Mouse (Mus musculus) CH12.LX (cell line): ENCODE data around the gene Capza1. TPM values are rescaled to one million over a fixed set of nuclear protein-coding genes. Genes with fewer than 3 reads are reported as not detected.

Experiments used
- DNase-seq: peaks from one replicate; pipeline ENCODE4 v3.0.0-alpha.2; 2013; ENCODE audit errors: extremely low read depth
- H3K27ac ChIP-seq: 2 replicates; pipeline ENCODE4 v1.5.1; 2012; ENCODE audit warnings: low read depth, mild to moderate bottlenecking, control low read depth, moderate library complexity; ENCODE audit not compliant: insufficient read depth
- H3K27me3 ChIP-seq: replicated peaks from 2 replicates; pipeline ENCODE3; 2012; ENCODE audit warnings: inconsistent platforms
- H3K36me3 ChIP-seq, 2 experiments: replicated peaks in 1 of 2; 2 replicates each; pipeline versions ENCODE3 to v1.6.1; 2012; ENCODE audit warnings: inconsistent platforms in 1 of 2, low read length in 1 of 2, mild to moderate bottlenecking in 1 of 2, mixed read lengths in 1 of 2, moderate library complexity in 1 of 2; ENCODE audit not compliant: control insufficient read depth in 1 of 2, insufficient read depth in 1 of 2
- H3K4me1 ChIP-seq, 2 experiments: 2 replicates each; pipeline ENCODE4 v1.6.1; 2012; ENCODE audit warnings: inconsistent platforms in 1 of 2, moderate library complexity in 1 of 2; ENCODE audit not compliant: insufficient read depth in 2 of 2, control insufficient read depth in 1 of 2
- H3K4me2 ChIP-seq: 2 replicates; pipeline ENCODE4 v1.6.1; 2012; ENCODE audit warnings: low read depth, mild to moderate bottlenecking, control low read depth; ENCODE audit not compliant: poor library complexity, insufficient read depth, severe bottlenecking
- H3K4me3 ChIP-seq, 3 experiments: fragments of 150-350 bp in 1 of 3; sonication (generic) in 1 of 3; replicated peaks in 1 of 3; 2 replicates each; pipeline versions ENCODE3 to v1.5.1; 2011 to 2012; ENCODE audit warnings: low read depth in 2 of 3, low read length in 2 of 3, mild to moderate bottlenecking in 2 of 3, moderate library complexity in 2 of 3, control low read depth in 1 of 3, improper control_type of control experiment in 1 of 3, inconsistent platforms in 1 of 3, mixed read lengths in 1 of 3; ENCODE audit not compliant: poor library complexity in 1 of 3
- H3K79me2 ChIP-seq: replicated peaks from 2 replicates; pipeline ENCODE4 v1.6.1; 2012; ENCODE audit warnings: mild to moderate bottlenecking, moderate library complexity; ENCODE audit not compliant: control insufficient read depth, poor library complexity, insufficient read depth, severe bottlenecking; ENCODE audit errors: extremely low read depth
- H3K9ac ChIP-seq: 2 replicates; pipeline ENCODE4 v1.6.1; 2012; ENCODE audit warnings: low read depth, mild to moderate bottlenecking, control low read depth, moderate library complexity; ENCODE audit not compliant: insufficient read depth
- H3K9me3 ChIP-seq: replicated peaks from 2 replicates; pipeline ENCODE3; 2012; ENCODE audit warnings: low read length, inconsistent platforms, mixed read lengths
- BHLHE40 ChIP-seq: IDR thresholded peaks from 2 replicates; pipeline ENCODE4 v1.6.1; 2011; ENCODE audit warnings: mild to moderate bottlenecking, low read depth, low read length, improper control_type of control experiment
- CHD1 ChIP-seq: IDR thresholded peaks from 2 replicates; pipeline ENCODE4 v1.6.1; 2012; ENCODE audit warnings: low read depth, low read length, improper control_type of control experiment, inconsistent platforms
- CTCF ChIP-seq, 2 experiments: IDR thresholded peaks in 1 of 2; conservative IDR thresholded peaks in 1 of 2; 2 replicates each; pipeline ENCODE4 v1.5.1; 2011 to 2012; ENCODE audit warnings: low read depth in 2 of 2, low read length in 2 of 2, improper control_type of control experiment in 1 of 2, inconsistent platforms in 1 of 2, mild to moderate bottlenecking in 1 of 2, moderate library complexity in 1 of 2
- E2F4 ChIP-seq: IDR thresholded peaks from 2 replicates; pipeline ENCODE4 v1.6.1; 2011; ENCODE audit warnings: low read depth, low read length, improper control_type of control experiment; ENCODE audit not compliant: insufficient replicate concordance
- ELF1 ChIP-seq: IDR thresholded peaks from 2 replicates; pipeline ENCODE4 v1.6.1; 2014; ENCODE audit warnings: low read depth, mild to moderate bottlenecking, inconsistent platforms, low read length, improper control_type of control experiment
- EP300 ChIP-seq: IDR thresholded peaks from 2 replicates; pipeline ENCODE4 v1.6.1; 2011; ENCODE audit warnings: low read length, improper control_type of control experiment
- GABPA ChIP-seq: IDR thresholded peaks from 2 replicates; pipeline ENCODE4 v1.6.1; 2012; ENCODE audit warnings: low read depth, low read length, improper control_type of control experiment, inconsistent platforms; ENCODE audit not compliant: insufficient replicate concordance
- IRF4 ChIP-seq: IDR thresholded peaks from 2 replicates; pipeline ENCODE4 v1.6.1; 2014; ENCODE audit warnings: low read depth, mild to moderate bottlenecking, inconsistent platforms, low read length, improper control_type of control experiment
- JUN ChIP-seq: IDR thresholded peaks from 2 replicates; pipeline ENCODE4 v1.6.1; 2011; ENCODE audit warnings: low read depth, mild to moderate bottlenecking, low read length, improper control_type of control experiment, moderate library complexity; ENCODE audit not compliant: insufficient read depth
- JUND ChIP-seq: conservative IDR thresholded peaks from 2 replicates; pipeline ENCODE4 v1.6.1; 2011; ENCODE audit warnings: low read depth, low read length, improper control_type of control experiment
- KAT2A ChIP-seq: IDR thresholded peaks from 2 replicates; pipeline ENCODE4 v1.6.1; 2012; ENCODE audit warnings: low read length, improper control_type of control experiment, inconsistent platforms; ENCODE audit not compliant: insufficient replicate concordance
- MAFK ChIP-seq: IDR thresholded peaks from 2 replicates; pipeline ENCODE4 v1.6.1; 2011; ENCODE audit warnings: low read length, improper control_type of control experiment; ENCODE audit not compliant: insufficient replicate concordance
- MAZ ChIP-seq: IDR thresholded peaks from 2 replicates; pipeline ENCODE4 v1.6.1; 2012; ENCODE audit warnings: low read depth, mild to moderate bottlenecking, inconsistent platforms, low read length, improper control_type of control experiment, moderate library complexity
- MEF2A ChIP-seq: IDR thresholded peaks from 2 replicates; pipeline ENCODE4 v1.6.1; 2014; ENCODE audit warnings: low read depth, mild to moderate bottlenecking, inconsistent platforms, low read length, improper control_type of control experiment, borderline replicate concordance
- MXI1 ChIP-seq: IDR thresholded peaks from 2 replicates; pipeline ENCODE4 v1.6.1; 2011; ENCODE audit warnings: mild to moderate bottlenecking, low read depth, low read length, improper control_type of control experiment
- NRF1 ChIP-seq: IDR thresholded peaks from 2 replicates; pipeline ENCODE4 v1.6.1; 2014; ENCODE audit warnings: low read depth, mild to moderate bottlenecking, inconsistent platforms, low read length, improper control_type of control experiment, moderate library complexity
- PAX5 ChIP-seq: IDR thresholded peaks from 2 replicates; pipeline ENCODE4 v1.6.1; 2012; ENCODE audit warnings: low read length, inconsistent platforms, mixed read lengths
- POLR2A ChIP-seq: IDR thresholded peaks from 2 replicates; pipeline ENCODE4 v1.6.1; 2011; ENCODE audit warnings: low read depth, mild to moderate bottlenecking, improper control_type of control experiment, low read length
- POLR2AphosphoS2 ChIP-seq: IDR thresholded peaks from 2 replicates; pipeline ENCODE4 v1.6.1; 2011; ENCODE audit warnings: low read depth, low read length, improper control_type of control experiment
- RAD21 ChIP-seq: IDR thresholded peaks from 2 replicates; pipeline ENCODE4 v1.6.1; 2011; ENCODE audit warnings: low read depth, mild to moderate bottlenecking, low read length, improper control_type of control experiment, moderate library complexity
- RCOR1 ChIP-seq: conservative IDR thresholded peaks from 2 replicates; pipeline ENCODE4 v1.6.1; 2012; ENCODE audit warnings: low read depth, mild to moderate bottlenecking, inconsistent platforms, low read length, improper control_type of control experiment
- SIN3A ChIP-seq: IDR thresholded peaks from 2 replicates; pipeline ENCODE4 v1.6.1; 2012; ENCODE audit warnings: low read length, improper control_type of control experiment, inconsistent platforms
- TBP ChIP-seq: conservative IDR thresholded peaks from 2 replicates; pipeline ENCODE4 v1.6.1; 2011; ENCODE audit warnings: low read depth, low read length, improper control_type of control experiment
- TCF12 ChIP-seq: IDR thresholded peaks from 2 replicates; pipeline ENCODE4 v1.6.1; 2014; ENCODE audit warnings: low read depth, mild to moderate bottlenecking, inconsistent platforms, low read length, improper control_type of control experiment
- USF1 ChIP-seq: IDR thresholded peaks from 2 replicates; pipeline ENCODE4 v1.6.1; 2014; ENCODE audit warnings: low read depth, mild to moderate bottlenecking, inconsistent platforms, low read length, improper control_type of control experiment
- USF2 ChIP-seq: conservative IDR thresholded peaks from 2 replicates; pipeline ENCODE4 v1.6.1; 2011; ENCODE audit warnings: low read depth, low read length, improper control_type of control experiment
- ZC3H11A ChIP-seq: IDR thresholded peaks from 2 replicates; pipeline ENCODE4 v1.6.1; 2012; ENCODE audit warnings: low read depth, mild to moderate bottlenecking, inconsistent platforms, low read length, improper control_type of control experiment
- ZKSCAN1 ChIP-seq: IDR thresholded peaks from 2 replicates; pipeline ENCODE4 v1.6.1; 2012; ENCODE audit warnings: low read depth, inconsistent platforms, low read length, improper control_type of control experiment, borderline replicate concordance
- ZMIZ1 ChIP-seq: IDR thresholded peaks from 2 replicates; pipeline ENCODE4 v1.6.1; 2012; ENCODE audit warnings: low read depth, mild to moderate bottlenecking, inconsistent platforms, low read length, improper control_type of control experiment
- ZNF384 ChIP-seq: IDR thresholded peaks from 2 replicates; pipeline ENCODE4 v1.6.1; 2012; ENCODE audit warnings: low read depth, low read length, improper control_type of control experiment, inconsistent platforms
- dilution Hi-C: fragments of 300-500 bp; cut with MboI; formaldehyde crosslinking; loops from 2 replicates; pipeline ENCODE4 v1.14.3; 2020; ENCODE audit warnings: low sequenced_read_pairs; ENCODE audit not compliant: extremely low pct_unique_long_range_greater_than_20kb, extremely low pct_ligation_motif_present
- in situ Hi-C: fragments of 300-500 bp; cut with MboI; formaldehyde crosslinking; loops from 3 replicates; pipeline ENCODE4 v1.14.3; 2019; ENCODE audit warnings: low sequenced_read_pairs, low pct_ligation_motif_present, low pct_unique_long_range_greater_than_20kb, mixed read lengths
- polyA plus RNA-seq: library from polyadenylated mRNA; unstranded; fragments of >175 nt; gene quantifications from 2 replicates; pipeline ENCODE4 v1.2.1, GENCODE M21; 2012; ENCODE audit warnings: low read depth; ENCODE audit not compliant: insufficient read length
- total RNA-seq, 2 experiments: library from RNA; depleted of rRNA; stranded (reverse); fragments of 300-350 nt in 1 of 2; fragments of >200 nt in 1 of 2; gene quantifications; 2 replicates each; pipeline ENCODE4 v1.2.3; 2012 to 2014

Capza1 gene
- total and polyA plus RNA-seq, 3 experiments: 113 to 288 (median 140) TPM

DNA sequence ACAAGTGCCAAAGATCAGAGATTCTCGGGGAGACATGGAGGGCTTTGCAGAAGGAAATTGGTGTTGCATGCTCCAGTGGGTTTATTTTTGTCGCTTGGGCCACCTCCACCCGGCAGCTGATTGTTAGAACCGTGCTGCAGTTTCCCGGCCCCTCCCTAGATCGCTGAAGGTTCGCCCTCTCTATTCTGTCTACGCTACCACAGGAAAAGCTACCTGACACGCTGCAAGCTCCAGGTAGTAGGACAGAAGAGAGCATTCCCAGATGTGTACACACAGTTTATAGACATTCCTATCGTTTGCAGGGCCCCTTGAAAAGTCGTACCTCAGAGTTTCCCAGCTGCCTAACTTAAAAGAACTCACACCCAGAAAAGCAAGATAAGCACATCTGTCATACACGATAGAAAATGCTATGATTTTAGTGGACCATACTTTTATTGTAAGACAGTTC, 1.1 kb upstream of the Capza1 start:
- H3K9me3 ChIP-seq: no peaks in the 10 kb centered on the region
- no peaks in the 10 kb centered on the region for H3K27me3 ChIP-seq
- peak overlapping the region; percentile 90 for H3K9ac ChIP-seq
- H3K4me1 ChIP-seq: peaks cover 4 to 31% of the 10 kb centered on the region in 2 experiments; a peak in 2 of 4 replicates
- peak overlapping the region; percentile 72 for H3K27ac ChIP-seq
- in situ Hi-C loops: no loop called here
- DNase-seq: peak; percentile 42
- H3K79me2 ChIP-seq: peaks cover 48% of the 10 kb centered on the region
- H3K4me2 ChIP-seq: peak overlapping the region; percentile 96
- TF ChIP-seq TCF12 (0 out of 2 replicates have a peak, but pooled peaks have one; percentile 6), MXI1 (0 out of 2 replicates have a peak, but pooled peaks have one; percentile 1), SIN3A (peak; percentile 63; the same call in 1 of the 2 replicates), KAT2A (no peak)
- peak overlapping the region; percentile 67 to 85 (median 81) for H3K4me3 ChIP-seq
- dilution Hi-C loops: no loop called here
- peaks cover 0 to 11% of the 10 kb centered on the region in 2 experiments for H3K36me3 ChIP-seq

- dilution Hi-C loops (no loop called here), in situ Hi-C loops (loop anchor here (5.0 kb wide), 1 partner anchor 72 kb away; no protein-coding TSS in a partner anchor)
- Histone ChIP-seq H3K27ac (peak overlapping the region; percentile 72), H3K27me3 (no peaks in the 10 kb centered on the region), H3K36me3 (peaks cover 0 to 10% of the 10 kb centered on the region in 2 experiments), H3K9me3 (no peaks in the 10 kb centered on the region), H3K9ac (peak overlapping the region; percentile 90), H3K79me2 (peaks cover 53% of the 10 kb centered on the region), H3K4me2 (peak overlapping the region; percentile 96; the same call in 1 of the 2 replicates), H3K4me3 (peak overlapping the region; percentile 67 to 85 (median 81)), H3K4me1 (peaks cover 4 to 37% of the 10 kb centered on the region in 2 experiments; a peak in 2 of 4 replicates)
- DNase-seq: peak; percentile 60
- TF ChIP-seq ZMIZ1 (0 out of 2 replicates have a peak, but pooled peaks have one; percentile 6), POLR2AphosphoS2 (no peak), TCF12 (peak; percentile 63; the same call in 1 of the 2 replicates), ELF1 (peak; percentile 72), SIN3A (peak; percentile 66; the same call in 1 of the 2 replicates), MAZ (no peak), GABPA (no peak), RCOR1 (no peak), POLR2A (peak; percentile 40; the same call in 1 of the 2 replicates), RAD21 (no peak), ZC3H11A (no peak), CHD1 (peak; percentile 83; the same call in 1 of the 2 replicates), MEF2A (no peak), IRF4 (peak; percentile 14; the same call in 1 of the 2 replicates), ZKSCAN1 (no peak), BHLHE40 (0 out of 2 replicates have a peak, but pooled peaks have one; percentile 3), ZNF384 (no peak), E2F4 (no peak), JUN (no peak), NRF1 (no peak), MAFK (no peak), CTCF (conservative IDR thresholded peaks at IDR 0.05 in 1 of 2, IDR thresholded peaks at IDR 0.05 in 1 of 2; ENCODE audit: low read depth in 2 of 2, low read length in 2 of 2) (no peak), EP300 (no peak), JUND (no peak), USF2 (no peak), USF1 (no peak), PAX5 (no peak), TBP (0 out of 2 replicates have a peak, but pooled peaks have one; percentile 27)
These were observed 491 bp upstream of the Capza1 start for GRCm38 (mm10) chr3:104864651-104865340.
